Mouse (Mus musculus) forebrain, embryonic 13.5 days (tissue): ENCODE results near the gene Pax7. TPM values are rescaled to one million over a fixed set of nuclear protein-coding genes. Genes with fewer than 3 reads are reported as not detected.

ENCODE experiments used
- ATAC-seq: fragments of 200-750 bp; cut with Nextera tagmentation; 2 replicates; pipeline ENCODE4 v1.8.0; 2017
- H3K27ac ChIP-seq: fragments of 300-500 bp; sonication (generic); 2 replicates; pipeline ENCODE4 v1.5.1; 2015; ENCODE audit warnings: inconsistent platforms, mild to moderate bottlenecking, moderate library complexity
- H3K27me3 ChIP-seq: fragments of 300-500 bp; sonication (generic); 2 replicates; pipeline ENCODE4 v1.6.1; 2015; ENCODE audit warnings: mild to moderate bottlenecking, inconsistent platforms
- H3K36me3 ChIP-seq: fragments of 300-500 bp; sonication (generic); 2 replicates; pipeline ENCODE4 v1.6.1; 2015; ENCODE audit warnings: mild to moderate bottlenecking, inconsistent platforms; ENCODE audit not compliant: poor library complexity, severe bottlenecking
- H3K4me1 ChIP-seq: fragments of 300-500 bp; sonication (generic); 2 replicates; pipeline ENCODE4 v1.6.1; 2015; ENCODE audit warnings: inconsistent platforms
- H3K4me2 ChIP-seq: fragments of 300-500 bp; sonication (generic); 2 replicates; pipeline ENCODE4 v1.6.1; 2015; ENCODE audit warnings: inconsistent platforms, mild to moderate bottlenecking, moderate library complexity
- H3K4me3 ChIP-seq: fragments of 300-500 bp; sonication (generic); 2 replicates; pipeline ENCODE4 v1.5.1; 2015; ENCODE audit warnings: mild to moderate bottlenecking, inconsistent platforms
- H3K9ac ChIP-seq: fragments of 300-500 bp; sonication (generic); 2 replicates; pipeline ENCODE4 v1.6.1; 2015; ENCODE audit warnings: mild to moderate bottlenecking, inconsistent platforms
- H3K9me3 ChIP-seq: fragments of 300-500 bp; sonication (generic); replicated peaks from 2 replicates; pipeline ENCODE4 v1.6.1; 2016; ENCODE audit warnings: inconsistent platforms
- WGBS: fragments of 180-500 bp; shearing (Covaris S2); methylation state at CpG from one replicate; pipeline ENCODE4 v1.1.7; 2015; 5-methylcytosine and 5-hydroxymethylcytosine counted together
- polyA plus RNA-seq: library from polyadenylated mRNA; unstranded; fragments of >200 nt; fragmentation: Nextera tagmentation; extraction: Ambion mirVana; gene quantifications from 2 replicates; pipeline ENCODE4 v1.2.1, GENCODE M21; 2015

Pax7 gene
- polyA plus RNA-seq: 0.04 and 0.09 TPM in 2 replicates

- no peak for ATAC-seq
- Histone ChIP-seq H3K9me3 (no peaks in the 10 kb centered on the region), H3K27ac (no peak within 1 kb of the TSS), H3K36me3 (no peaks in the 10 kb centered on the region), H3K4me2 (peak within 1 kb of the TSS; percentile 51), H3K4me1 (peaks cover 28% of the 10 kb centered on the region), H3K27me3 (peaks cover 100% of the 10 kb centered on the region), H3K4me3 (peak within 1 kb of the TSS; percentile 21), H3K9ac (no peak within 1 kb of the TSS)
- WGBS: 0% methylated on average over 34 of the region's 41 CpGs
These were observed at the start of gene Pax7 for GRCm38 (mm10) chr4:139833036-139833634. Pax7 (minus strand) TSS chr4:139833528.

- no peak overlapping the region for H3K9ac ChIP-seq
- no peak overlapping the region for H3K4me2 ChIP-seq
- no peak for ATAC-seq
- H3K27ac ChIP-seq: no peak overlapping the region
- H3K4me1 ChIP-seq: no peaks in the 10 kb centered on the region
- H3K9me3 ChIP-seq: no peaks in the 10 kb centered on the region
- H3K36me3 ChIP-seq: no peaks in the 10 kb centered on the region
- H3K4me3 ChIP-seq: no peak overlapping the region
- no peaks in the 10 kb centered on the region; the same call in 1 of the 2 replicates for H3K27me3 ChIP-seq
These were observed 48.5 kb upstream of the Pax7 start for GRCm38 (mm10) chr4:139881796-139882195.

GRCm38 (mm10) chr4:139879324-139879723, 46.0 kb upstream of the Pax7 start:
- no peaks in the 10 kb centered on the region for H3K4me1 ChIP-seq
- H3K9me3 ChIP-seq: no peaks in the 10 kb centered on the region
- WGBS: 61% methylated on average over 7 of the region's 7 CpGs
- no peaks in the 10 kb centered on the region for H3K27me3 ChIP-seq
- H3K4me2 ChIP-seq: no peak overlapping the region
- ATAC-seq: no peak
- no peaks in the 10 kb centered on the region for H3K36me3 ChIP-seq
- no peak overlapping the region for H3K27ac ChIP-seq
- H3K9ac ChIP-seq: no peak overlapping the region
- H3K4me3 ChIP-seq: no peak overlapping the region

- Histone ChIP-seq H3K36me3 (no peaks in the 10 kb centered on the region), H3K4me2 (no peak overlapping the region), H3K4me1 (no peaks in the 10 kb centered on the region), H3K9ac (no peak overlapping the region), H3K27me3 (no peaks in the 10 kb centered on the region), H3K4me3 (no peak overlapping the region), H3K27ac (no peak overlapping the region), H3K9me3 (no peaks in the 10 kb centered on the region)
- 61% methylated on average over 4 of the region's 4 CpGs for WGBS
- no peak for ATAC-seq
These were observed 45.1 kb upstream of the Pax7 start for GRCm38 (mm10) chr4:139878443-139878842.

GRCm38 (mm10) chr4:139877269-139877668, 43.9 kb upstream of the Pax7 start:
- peak; percentile 85 for ATAC-seq
- Histone ChIP-seq H3K4me1 (no peaks in the 10 kb centered on the region), H3K27me3 (no peaks in the 10 kb centered on the region), H3K9ac (0 out of 2 replicates have a peak overlapping the region, but pooled peaks have one; percentile 3), H3K36me3 (no peaks in the 10 kb centered on the region), H3K9me3 (no peaks in the 10 kb centered on the region), H3K27ac (no peak overlapping the region), H3K4me3 (no peak overlapping the region), H3K4me2 (no peak overlapping the region)
- 7% methylated on average over 4 of the region's 4 CpGs for WGBS

- Histone ChIP-seq H3K36me3 (no peaks in the 10 kb centered on the region), H3K9me3 (no peaks in the 10 kb centered on the region), H3K27me3 (peaks cover 6% of the 10 kb centered on the region; the same call in 1 of the 2 replicates), H3K27ac (no peak overlapping the region), H3K4me1 (no peaks in the 10 kb centered on the region), H3K4me3 (no peak overlapping the region), H3K4me2 (no peak overlapping the region), H3K9ac (no peak overlapping the region)
- 0% methylated on average over 3 of the region's 3 CpGs for WGBS
- ATAC-seq: peak; percentile 69
These were observed 39.3 kb upstream of the Pax7 start for GRCm38 (mm10) chr4:139872595-139872994.

GRCm38 (mm10) chr4:139871699-139872098, 38.4 kb upstream of the Pax7 start:
- H3K4me1 ChIP-seq: no peaks in the 10 kb centered on the region
- H3K27ac ChIP-seq: no peak overlapping the region
- peaks cover 6% of the 10 kb centered on the region; the same call in 1 of the 2 replicates for H3K27me3 ChIP-seq
- no peaks in the 10 kb centered on the region for H3K9me3 ChIP-seq
- ATAC-seq: no peak
- H3K36me3 ChIP-seq: no peaks in the 10 kb centered on the region
- WGBS: 25% methylated on average over 12 of the region's 12 CpGs
- no peak overlapping the region for H3K4me3 ChIP-seq
- no peak overlapping the region for H3K9ac ChIP-seq
- no peak overlapping the region for H3K4me2 ChIP-seq

GRCm38 (mm10) chr4:139863218-139863617, 29.9 kb upstream of the Pax7 start:
- Histone ChIP-seq H3K4me2 (no peak overlapping the region), H3K27ac (no peak overlapping the region), H3K9me3 (no peaks in the 10 kb centered on the region), H3K36me3 (no peaks in the 10 kb centered on the region), H3K4me1 (no peaks in the 10 kb centered on the region), H3K27me3 (peaks cover 14% of the 10 kb centered on the region), H3K9ac (no peak overlapping the region), H3K4me3 (no peak overlapping the region)
- WGBS: 82% methylated on average over 1 of the region's 1 CpGs
- ATAC-seq: no peak

GRCm38 (mm10) chr4:139858635-139859176, 25.4 kb upstream of the Pax7 start:
- Histone ChIP-seq H3K4me1 (no peaks in the 10 kb centered on the region), H3K36me3 (no peaks in the 10 kb centered on the region), H3K27ac (no peak overlapping the region), H3K9ac (no peak overlapping the region), H3K4me2 (no peak overlapping the region), H3K9me3 (no peaks in the 10 kb centered on the region), H3K4me3 (no peak overlapping the region), H3K27me3 (peaks cover 53% of the 10 kb centered on the region)
- 1% methylated on average over 13 of the region's 13 CpGs for WGBS
- peak; percentile 75 for ATAC-seq

GRCm38 (mm10) chr4:139852219-139853035, 19.1 kb upstream of the Pax7 start:
- Histone ChIP-seq H3K4me1 (peaks cover 5% of the 10 kb centered on the region; the same call in 1 of the 2 replicates), H3K9me3 (no peaks in the 10 kb centered on the region), H3K36me3 (no peaks in the 10 kb centered on the region), H3K4me3 (no peak overlapping the region), H3K9ac (no peak overlapping the region), H3K4me2 (no peak overlapping the region), H3K27ac (no peak overlapping the region), H3K27me3 (peaks cover 90% of the 10 kb centered on the region)
- WGBS: 2% methylated on average over 25 of the region's 25 CpGs
- no peak for ATAC-seq

- Histone ChIP-seq H3K4me2 (no peak overlapping the region), H3K36me3 (no peaks in the 10 kb centered on the region), H3K4me3 (no peak overlapping the region), H3K9ac (no peak overlapping the region), H3K4me1 (peaks cover 5% of the 10 kb centered on the region; the same call in 1 of the 2 replicates), H3K27ac (no peak overlapping the region), H3K27me3 (peaks cover 91% of the 10 kb centered on the region), H3K9me3 (no peaks in the 10 kb centered on the region)
- 12% methylated on average over 15 of the region's 15 CpGs for WGBS
- ATAC-seq: no peak
These were observed 18.1 kb upstream of the Pax7 start for GRCm38 (mm10) chr4:139851387-139851786.

GRCm38 (mm10) chr4:139850547-139851170, 17.3 kb upstream of the Pax7 start:
- Histone ChIP-seq H3K4me3 (no peak overlapping the region), H3K4me2 (no peak overlapping the region)
- 14% methylated on average over 8 of the region's 8 CpGs for WGBS

More at GRCm38 (mm10) chr4:139850547-139851170, 17.3 kb upstream of the Pax7 start:
- no peak for ATAC-seq
- Histone ChIP-seq H3K4me1 (peaks cover 5% of the 10 kb centered on the region; the same call in 1 of the 2 replicates), H3K27ac (no peak overlapping the region), H3K9ac (no peak overlapping the region), H3K27me3 (peaks cover 92% of the 10 kb centered on the region), H3K36me3 (no peaks in the 10 kb centered on the region), H3K9me3 (no peaks in the 10 kb centered on the region)
